Mouse (Mus musculus): Measurements from ENCODE around the gene Ly6g6c. TPM values are rescaled to one million over a fixed set of nuclear protein-coding genes. Genes with fewer than 3 reads are reported as not detected.
A peak's percentile ranks its signal among the peaks of the same experiment; 100 is the strongest.

Gene Ly6g6c
- polyA plus RNA-seq, 1 experiment from 2014 or later, result not detected

DNA sequence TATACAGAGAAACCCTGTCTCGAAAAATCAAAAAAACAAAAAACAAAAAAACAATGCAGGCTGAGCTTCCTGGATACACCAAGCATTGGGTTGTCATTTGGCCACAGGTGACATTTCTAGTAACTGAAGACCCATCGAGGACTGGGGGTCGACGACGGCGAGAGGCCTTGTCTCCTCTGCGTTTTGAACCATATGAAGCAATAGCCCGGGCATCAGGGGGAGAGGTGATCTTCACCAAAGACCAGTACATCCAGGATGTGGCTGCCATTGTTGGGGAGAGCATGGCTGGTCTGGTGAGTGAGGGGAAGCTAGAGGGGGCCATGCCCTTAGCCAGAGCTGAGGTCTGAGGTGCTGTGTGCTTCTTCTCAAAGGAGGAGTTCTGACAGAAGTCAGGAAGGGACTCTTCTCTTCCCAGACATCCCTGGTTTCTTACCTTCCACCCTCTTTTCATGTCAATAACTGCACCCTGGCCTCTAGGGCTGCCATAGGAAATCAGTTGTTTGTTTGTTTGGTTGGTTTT lies 42.6 kb upstream of the Ly6g6c start:
- Histone ChIP-seq H3K27ac (ENCODE audit: low read length) (peak overlapping the region; percentile 55), H3K36me3 (ENCODE audit: insufficient read depth, low read length) (no peaks in the 10 kb centered on the region), H3K4me2 (replicated peaks; ENCODE audit: low read depth, low read length) (no peak overlapping the region), H3K9ac (replicated peaks; ENCODE audit: low read length) (no peak overlapping the region), H3K27me3 (ENCODE audit: insufficient read depth, low read length) (no peaks in the 10 kb centered on the region), H3K9me3 (ENCODE audit: low read length) (no peaks in the 10 kb centered on the region), H3K4me1 (ENCODE audit: insufficient read depth, low read length) (peaks cover 26% of the 10 kb centered on the region), H3K4me3 (ENCODE audit: low read length) (no peak overlapping the region)
- WGBS, result 91% methylated on average over 8 of the region's 8 CpGs
- ATAC-seq (ENCODE audit: low FRiP score, low TSS enrichment), result no peak

DNA sequence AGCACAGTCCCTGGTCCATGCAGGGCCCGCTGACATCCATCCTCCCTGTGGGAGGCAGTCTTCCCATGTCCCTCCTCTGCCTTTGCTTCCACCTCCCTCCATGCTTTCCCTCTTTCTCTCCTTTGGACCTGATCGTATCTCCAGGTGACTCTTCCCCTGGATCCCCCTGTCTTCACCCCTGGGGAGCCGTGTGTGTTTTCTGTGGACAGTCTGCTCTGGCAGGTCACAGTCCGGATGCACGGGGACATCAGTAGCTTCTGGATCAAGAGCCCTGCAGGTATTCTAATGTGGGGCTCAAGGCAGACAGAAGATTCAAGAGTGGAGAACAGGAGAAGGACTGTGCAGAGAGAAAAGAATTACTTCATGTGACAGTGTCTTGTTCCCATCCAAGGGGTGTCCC lies 42.0 kb upstream of the Ly6g6c start:
- no peak overlapping the region for H3K4me3 ChIP-seq (ENCODE audit: low read length)
- no peak overlapping the region for H3K4me2 ChIP-seq (replicated peaks; ENCODE audit: low read depth, low read length)
- H3K9me3 ChIP-seq (ENCODE audit: low read length), result no peaks in the 10 kb centered on the region
- no peak for ATAC-seq (ENCODE audit: low FRiP score, low TSS enrichment)
- no peaks in the 10 kb centered on the region for H3K27me3 ChIP-seq (ENCODE audit: insufficient read depth, low read length)
- WGBS, result 78% methylated on average over 5 of the region's 5 CpGs
- no peak overlapping the region for H3K9ac ChIP-seq (replicated peaks; ENCODE audit: low read length)
- no peaks in the 10 kb centered on the region for H3K36me3 ChIP-seq (ENCODE audit: insufficient read depth, low read length)
- no peak overlapping the region for H3K27ac ChIP-seq (ENCODE audit: low read length)
- H3K4me1 ChIP-seq (ENCODE audit: insufficient read depth, low read length), result peaks cover 26% of the 10 kb centered on the region

DNA sequence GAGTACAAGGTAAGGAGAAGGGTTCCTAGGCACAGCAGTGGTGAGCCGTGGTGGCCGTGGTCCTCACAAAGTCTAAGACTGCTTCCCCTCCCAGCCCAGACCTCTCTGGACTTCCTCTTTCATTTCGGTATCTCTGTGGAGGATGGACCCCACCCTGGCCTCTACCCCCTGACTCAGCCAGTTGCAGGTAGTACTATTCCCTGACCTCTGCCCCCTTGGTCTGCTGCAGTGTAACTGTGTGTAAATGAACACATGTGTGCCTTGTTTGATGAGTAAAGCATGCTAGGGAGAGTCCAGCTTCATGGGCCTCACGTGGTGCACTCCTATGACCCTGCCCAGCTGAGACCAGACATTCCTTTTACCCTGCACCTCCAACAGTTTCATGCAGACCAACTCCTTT lies 41.4 kb upstream of the Ly6g6c start:
- Histone ChIP-seq H3K27me3 (ENCODE audit: insufficient read depth, low read length) (no peaks in the 10 kb centered on the region), H3K4me1 (ENCODE audit: insufficient read depth, low read length) (peaks cover 26% of the 10 kb centered on the region), H3K4me3 (ENCODE audit: low read length) (no peak overlapping the region), H3K27ac (ENCODE audit: low read length) (0 out of 2 replicates have a peak overlapping the region, but pooled peaks have one; percentile 42), H3K4me2 (replicated peaks; ENCODE audit: low read depth, low read length) (no peak overlapping the region), H3K36me3 (ENCODE audit: insufficient read depth, low read length) (no peaks in the 10 kb centered on the region), H3K9me3 (ENCODE audit: low read length) (no peaks in the 10 kb centered on the region), H3K9ac (replicated peaks; ENCODE audit: low read length) (peak overlapping the region; percentile 36; the same call in 1 of the 2 replicates)
- WGBS, result 60% methylated on average over 4 of the region's 4 CpGs
- ATAC-seq (ENCODE audit: low FRiP score, low TSS enrichment), result no peak

DNA sequence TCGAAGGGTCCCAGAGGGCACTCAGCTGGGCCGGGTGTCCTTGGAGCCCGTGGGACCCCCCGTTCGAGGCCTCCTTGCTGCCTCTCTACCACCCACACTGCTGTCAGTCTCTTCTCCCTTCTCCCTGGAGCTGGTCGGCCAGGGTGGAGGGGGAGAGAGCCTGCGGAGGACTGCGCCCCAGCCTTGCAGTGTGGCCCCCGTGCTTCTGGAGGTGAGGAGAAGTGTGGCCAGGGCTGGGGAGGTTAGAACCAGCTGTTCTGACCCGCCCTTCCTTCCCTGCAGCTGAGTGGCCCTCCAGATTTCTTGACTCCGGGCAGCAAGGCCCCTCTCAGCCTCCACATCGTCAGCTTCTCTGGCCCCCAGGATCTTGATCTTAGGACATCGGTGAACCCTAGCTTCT lies 40.9 kb upstream of the Ly6g6c start:
- no peaks in the 10 kb centered on the region for H3K9me3 ChIP-seq (ENCODE audit: low read length)
- no peaks in the 10 kb centered on the region for H3K27me3 ChIP-seq (ENCODE audit: insufficient read depth, low read length)
- H3K36me3 ChIP-seq (ENCODE audit: insufficient read depth, low read length), result no peaks in the 10 kb centered on the region
- H3K27ac ChIP-seq (ENCODE audit: low read length), result 0 out of 2 replicates have a peak overlapping the region, but pooled peaks have one; percentile 42
- H3K9ac ChIP-seq (replicated peaks; ENCODE audit: low read length), result peak overlapping the region; percentile 36; the same call in 1 of the 2 replicates
- H3K4me1 ChIP-seq (ENCODE audit: insufficient read depth, low read length), result peaks cover 26% of the 10 kb centered on the region
- no peak overlapping the region for H3K4me2 ChIP-seq (replicated peaks; ENCODE audit: low read depth, low read length)
- H3K4me3 ChIP-seq (ENCODE audit: low read length), result no peak overlapping the region
- ATAC-seq (ENCODE audit: low FRiP score, low TSS enrichment), result no peak
- WGBS, result 75% methylated on average over 12 of the region's 13 CpGs

DNA sequence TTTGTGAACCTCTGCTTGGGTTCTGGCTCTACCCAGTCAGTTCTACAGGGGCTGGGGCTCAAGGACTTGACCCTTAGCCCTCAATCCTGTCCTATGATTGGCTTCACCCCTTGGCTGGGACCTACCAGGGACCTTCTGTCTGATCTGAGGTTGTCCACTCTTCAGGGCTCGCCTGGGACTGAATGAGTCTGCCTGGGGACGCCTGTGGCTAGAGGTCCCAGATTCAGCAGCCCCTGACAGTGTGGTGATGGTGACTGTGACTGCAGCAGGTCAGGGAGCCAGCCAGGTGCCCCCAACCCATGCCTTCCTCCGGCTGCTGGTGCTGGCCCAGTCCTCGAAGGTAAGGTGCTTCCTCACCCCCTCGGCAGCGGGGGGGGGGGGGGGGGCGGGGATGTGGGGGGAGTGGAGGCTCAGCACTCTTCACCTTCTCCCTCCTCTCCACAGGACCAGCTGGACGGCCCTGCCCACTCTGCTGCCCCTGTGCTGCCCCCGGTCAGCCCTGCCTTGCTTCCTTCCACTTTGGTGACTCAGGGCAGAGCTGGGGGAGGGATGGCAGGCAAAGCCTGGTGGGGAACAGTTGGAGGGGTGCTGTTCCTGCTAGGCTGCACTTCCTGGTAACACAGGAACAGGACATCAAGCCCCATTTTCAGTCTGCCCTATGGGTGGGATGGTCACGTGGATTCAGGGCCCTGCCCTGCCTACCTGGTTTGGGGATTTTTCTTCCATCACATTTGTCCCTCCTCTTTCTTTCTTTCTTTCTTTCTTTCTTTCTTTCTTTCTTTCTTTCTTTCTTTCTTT lies 40.3 kb upstream of the Ly6g6c start:
- no peaks in the 10 kb centered on the region for H3K36me3 ChIP-seq (ENCODE audit: insufficient read depth, low read length)
- no peak overlapping the region for H3K4me2 ChIP-seq (replicated peaks; ENCODE audit: low read depth, low read length)
- 69% methylated on average over 5 of the region's 10 CpGs for WGBS
- H3K27ac ChIP-seq (ENCODE audit: low read length), result no peak overlapping the region
- H3K9ac ChIP-seq (replicated peaks; ENCODE audit: low read length), result no peak overlapping the region
- no peaks in the 10 kb centered on the region for H3K9me3 ChIP-seq (ENCODE audit: low read length)
- H3K4me1 ChIP-seq (ENCODE audit: insufficient read depth, low read length), result peaks cover 30% of the 10 kb centered on the region
- no peak for ATAC-seq (ENCODE audit: low FRiP score, low TSS enrichment)
- H3K27me3 ChIP-seq (ENCODE audit: insufficient read depth, low read length), result no peaks in the 10 kb centered on the region
- H3K4me3 ChIP-seq (ENCODE audit: low read length), result no peak overlapping the region

DNA sequence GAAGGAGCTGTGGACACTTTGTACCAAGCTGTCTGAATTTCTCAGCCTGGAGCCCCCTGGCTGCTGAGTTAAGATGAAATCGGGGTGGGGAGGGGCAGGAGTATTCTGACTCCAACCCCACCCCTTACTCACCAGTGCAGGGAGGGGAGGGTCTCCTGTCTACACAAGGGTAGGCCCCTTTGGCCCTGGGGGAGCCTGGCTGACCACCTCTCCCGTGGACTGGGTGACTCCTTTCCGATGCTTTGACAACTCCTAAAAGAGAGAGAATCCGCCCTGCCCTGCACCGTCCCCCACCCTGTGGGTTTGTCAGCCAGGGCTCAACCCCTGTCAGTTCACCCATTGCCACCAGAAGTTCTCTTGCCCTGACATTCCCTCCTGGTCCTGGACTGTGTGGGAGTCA lies 39.0 kb upstream of the Ly6g6c start:
- H3K4me1 ChIP-seq (ENCODE audit: insufficient read depth, low read length), result peaks cover 30% of the 10 kb centered on the region
- no peaks in the 10 kb centered on the region for H3K27me3 ChIP-seq (ENCODE audit: insufficient read depth, low read length)
- H3K4me3 ChIP-seq (ENCODE audit: low read length), result no peak overlapping the region
- H3K9me3 ChIP-seq (ENCODE audit: low read length), result no peaks in the 10 kb centered on the region
- H3K4me2 ChIP-seq (replicated peaks; ENCODE audit: low read depth, low read length), result no peak overlapping the region
- no peaks in the 10 kb centered on the region for H3K36me3 ChIP-seq (ENCODE audit: insufficient read depth, low read length)
- H3K27ac ChIP-seq (ENCODE audit: low read length), result no peak overlapping the region
- peak overlapping the region; percentile 7 for H3K9ac ChIP-seq (replicated peaks; ENCODE audit: low read length)
- ATAC-seq (ENCODE audit: low FRiP score, low TSS enrichment), result no peak
- 62% methylated on average over 5 of the region's 5 CpGs for WGBS

DNA sequence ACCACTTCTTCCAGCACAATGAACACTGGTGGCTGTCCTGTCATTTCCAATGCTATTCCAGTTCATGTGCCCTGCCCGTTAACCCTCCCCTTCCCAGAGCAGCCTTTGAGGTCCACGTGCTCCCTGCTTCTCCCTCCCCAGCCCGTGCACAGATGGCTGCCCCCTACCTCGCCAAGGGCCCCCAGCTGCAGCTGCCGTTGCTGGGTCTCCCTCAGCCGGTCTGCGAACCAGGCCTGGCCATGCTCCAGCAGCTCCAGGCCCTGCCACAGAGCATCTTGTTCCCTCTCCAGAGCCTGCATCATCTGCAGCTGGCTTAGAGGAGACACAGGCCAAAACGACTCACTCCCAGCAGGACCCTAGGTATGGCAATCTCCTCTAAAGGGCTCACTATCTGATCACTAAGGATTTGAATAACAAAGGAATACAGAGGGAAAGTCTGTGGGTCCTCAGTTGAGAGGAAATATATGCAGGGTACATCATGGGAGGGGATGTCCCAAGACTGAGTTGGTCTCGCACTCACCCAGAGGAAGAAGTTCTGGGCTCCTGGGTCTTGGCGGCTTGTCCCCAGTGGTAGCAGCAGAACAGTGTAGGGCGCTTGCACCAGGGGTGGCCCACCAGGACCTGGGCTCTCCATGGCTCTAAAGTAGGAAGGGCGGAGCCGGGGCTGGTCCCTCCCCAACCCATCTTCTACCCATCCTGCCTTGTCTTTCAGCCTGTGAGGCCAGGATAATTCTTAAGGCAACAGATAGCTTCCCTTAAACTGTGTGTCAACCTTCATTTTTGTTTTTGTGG lies 37.7 kb upstream of the Ly6g6c start, which contains the start of gene Sapcd1:
Gene Sapcd1 (minus strand): TSS at position 740 of the 792 bp plus-strand sequence.
- H3K9ac ChIP-seq (replicated peaks; ENCODE audit: low read length), result peak within 1 kb of the TSS; percentile 42
- no peaks in the 10 kb centered on the region for H3K36me3 ChIP-seq (ENCODE audit: insufficient read depth, low read length)
- 35% methylated on average over 13 of the region's 13 CpGs for WGBS
- 0 out of 2 replicates have a peak within 1 kb of the TSS, but pooled peaks have one; percentile 12 for H3K4me2 ChIP-seq (replicated peaks; ENCODE audit: low read depth, low read length)
- no peaks in the 10 kb centered on the region for H3K9me3 ChIP-seq (ENCODE audit: low read length)
- ATAC-seq (ENCODE audit: low FRiP score, low TSS enrichment), result peak; percentile 46
- no peak within 1 kb of the TSS for H3K4me3 ChIP-seq (ENCODE audit: low read length)
- H3K4me1 ChIP-seq (ENCODE audit: insufficient read depth, low read length), result peaks cover 25% of the 10 kb centered on the region
- peak within 1 kb of the TSS; percentile 35; the same call in 1 of the 2 replicates for H3K27ac ChIP-seq (ENCODE audit: low read length)
- H3K27me3 ChIP-seq (ENCODE audit: insufficient read depth, low read length), result no peaks in the 10 kb centered on the region

DNA sequence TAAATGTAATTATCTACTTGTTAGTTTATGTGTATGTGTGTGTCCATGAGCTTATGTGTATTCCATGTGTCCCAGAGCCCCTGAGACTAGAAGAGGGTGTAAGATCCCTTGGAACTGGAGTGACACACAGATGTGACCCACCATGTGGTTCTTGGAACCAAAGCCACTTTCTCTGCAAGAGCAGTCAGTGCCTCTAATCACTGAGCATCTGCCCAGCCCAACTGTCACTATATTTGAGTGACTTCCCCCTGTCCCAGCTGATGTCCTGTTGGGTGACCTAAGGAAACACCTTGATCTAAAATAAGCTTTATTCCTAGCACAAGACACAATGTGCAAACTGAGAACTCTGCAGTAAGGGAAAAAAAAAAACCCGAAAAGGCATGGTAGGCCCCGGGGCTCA lies 36.9 kb upstream of the Ly6g6c start:
- Histone ChIP-seq H3K27ac (ENCODE audit: low read length) (no peak overlapping the region), H3K9ac (replicated peaks; ENCODE audit: low read length) (no peak overlapping the region), H3K4me1 (ENCODE audit: insufficient read depth, low read length) (peaks cover 25% of the 10 kb centered on the region), H3K27me3 (ENCODE audit: insufficient read depth, low read length) (no peaks in the 10 kb centered on the region), H3K4me2 (replicated peaks; ENCODE audit: low read depth, low read length) (no peak overlapping the region), H3K4me3 (ENCODE audit: low read length) (no peak overlapping the region), H3K36me3 (ENCODE audit: insufficient read depth, low read length) (no peaks in the 10 kb centered on the region), H3K9me3 (ENCODE audit: low read length) (no peaks in the 10 kb centered on the region)
- no peak for ATAC-seq (ENCODE audit: low FRiP score, low TSS enrichment)
- WGBS, result 59% methylated on average over 2 of the region's 2 CpGs

DNA sequence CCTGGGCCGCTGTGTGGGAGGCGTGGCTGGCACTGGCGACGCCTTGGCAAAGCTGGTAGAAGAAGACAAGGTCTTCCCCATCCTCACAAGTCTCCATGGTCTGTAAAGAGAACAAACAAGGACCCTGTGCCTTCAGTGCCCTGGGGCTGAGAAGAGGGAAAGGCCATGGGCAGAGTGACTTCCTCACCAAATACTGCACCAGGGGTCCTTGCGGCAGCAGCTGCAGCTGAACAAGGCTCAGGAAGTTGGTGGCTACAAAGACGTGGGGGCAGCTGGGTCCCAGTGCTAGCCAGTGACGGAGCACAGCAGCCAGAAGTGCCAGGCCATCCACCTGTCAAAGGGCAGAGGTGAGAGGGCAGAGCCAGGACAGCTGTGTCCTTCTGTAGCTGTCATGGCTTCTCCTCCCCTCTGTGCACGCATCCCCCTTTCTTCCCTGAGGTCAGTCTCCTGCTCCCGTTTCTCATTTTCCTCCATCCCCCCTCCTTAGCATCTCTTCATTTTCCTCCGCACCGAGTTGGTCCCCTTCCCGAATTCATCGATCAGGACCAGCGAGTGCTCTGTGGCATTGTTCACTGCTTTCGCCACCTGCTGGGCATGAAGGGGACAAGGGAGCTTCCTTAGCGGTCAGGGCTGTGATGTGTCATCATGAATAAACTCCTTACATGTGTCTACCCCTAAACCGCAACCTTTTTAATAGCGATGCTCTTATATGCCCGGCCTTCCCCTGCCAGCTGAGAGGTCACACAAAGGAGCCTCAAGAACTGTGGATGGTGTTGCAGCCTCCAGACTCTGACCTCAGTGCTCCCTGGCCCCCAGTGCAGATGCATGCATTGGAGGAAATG lies 35.3 kb upstream of the Ly6g6c start:
- H3K4me3 ChIP-seq (ENCODE audit: low read length), result no peak overlapping the region
- H3K27ac ChIP-seq (ENCODE audit: low read length), result no peak overlapping the region
- 35% methylated on average over 19 of the region's 19 CpGs for WGBS
- no peak for ATAC-seq (ENCODE audit: low FRiP score, low TSS enrichment)
- no peaks in the 10 kb centered on the region for H3K36me3 ChIP-seq (ENCODE audit: insufficient read depth, low read length)
- H3K9ac ChIP-seq (replicated peaks; ENCODE audit: low read length), result no peak overlapping the region
- H3K4me1 ChIP-seq (ENCODE audit: insufficient read depth, low read length), result peaks cover 20% of the 10 kb centered on the region
- H3K9me3 ChIP-seq (ENCODE audit: low read length), result no peaks in the 10 kb centered on the region
- no peak overlapping the region for H3K4me2 ChIP-seq (replicated peaks; ENCODE audit: low read depth, low read length)
- no peaks in the 10 kb centered on the region for H3K27me3 ChIP-seq (ENCODE audit: insufficient read depth, low read length)

All from kidney, embryonic 16.5 days (tissue).